8 mouse cellular contexts compared by ENCODE assay signal in genomic region chr17:13668052-13669015, GRCm38 (mm10).
A peak's percentile ranks its signal among the peaks of the same experiment; 100 is the strongest.
DNase-seq lines count a peak whose midpoint lies in the region; ATAC-seq and TF ChIP-seq lines count a peak whose summit lies in the region.

No protein-coding gene starts in this region.

- peak overlapping the region; percentile 48; the same call in 1 of the 2 replicates for H3K27ac ChIP-seq in lung, embryonic 15.5 days
- H3K27ac ChIP-seq in embryonic facial prominence, embryonic 11.5 days (replicated peaks; ENCODE audit: low read depth, low read length): peak overlapping the region; percentile 59; the same call in 1 of the 2 replicates
- peak overlapping the region; percentile 93 for H3K27ac ChIP-seq in hindbrain, embryonic 12.5 days
- H3K27ac ChIP-seq in limb, embryonic 14.5 days (replicated peaks; ENCODE audit: low read depth, low read length): no peak overlapping the region
- peak overlapping the region; percentile 62 for H3K27ac ChIP-seq in stomach, embryonic 15.5 days

- peak overlapping the region; percentile 2 for H3K4me2 ChIP-seq in lung, embryonic 15.5 days
- no peak overlapping the region for H3K4me2 ChIP-seq in embryonic facial prominence, embryonic 11.5 days (ENCODE audit: low read depth, low read length)
- peak overlapping the region; percentile 23 for H3K4me2 ChIP-seq in hindbrain, embryonic 12.5 days (replicated peaks)
- 0 out of 2 replicates have a peak overlapping the region, but pooled peaks have one; percentile 15 for H3K4me2 ChIP-seq in limb, embryonic 14.5 days (replicated peaks; ENCODE audit: low read depth, low read length, severe bottlenecking)
- peak overlapping the region; percentile 30 for H3K4me2 ChIP-seq in stomach, embryonic 15.5 days

- H3K9ac ChIP-seq in lung, embryonic 15.5 days: no peak overlapping the region
- H3K9ac ChIP-seq in embryonic facial prominence, embryonic 11.5 days (replicated peaks; ENCODE audit: low read length): 0 out of 2 replicates have a peak overlapping the region, but pooled peaks have one; percentile 23
- H3K9ac ChIP-seq in hindbrain, embryonic 12.5 days: peak overlapping the region; percentile 43
- H3K9ac ChIP-seq in limb, embryonic 14.5 days (ENCODE audit: low read depth, low read length, severe bottlenecking): no peak overlapping the region
- H3K9ac ChIP-seq in stomach, embryonic 15.5 days: no peak overlapping the region

- no peak for TF ChIP-seq POLR2A in limb, embryonic 14.5 days (IDR thresholded peaks at IDR 0.05; ENCODE audit: borderline replicate concordance, extremely low read depth, insufficient read depth, insufficient read length)

- H3K4me3 ChIP-seq in lung, embryonic 15.5 days: no peak overlapping the region
- H3K4me3 ChIP-seq in embryonic facial prominence, embryonic 11.5 days (ENCODE audit: low read depth, low read length): no peak overlapping the region
- no peak overlapping the region for H3K4me3 ChIP-seq in hindbrain, embryonic 12.5 days
- no peak overlapping the region for H3K4me3 ChIP-seq in limb, embryonic 14.5 days (replicated peaks; ENCODE audit: low read length)
- H3K4me3 ChIP-seq in stomach, embryonic 15.5 days (replicated peaks): no peak overlapping the region

- 23% methylated on average over 16 of the region's 16 CpGs for WGBS in lung, embryonic 15.5 days
- WGBS in embryonic facial prominence, embryonic 11.5 days: 7% methylated on average over 16 of the region's 16 CpGs
- WGBS in hindbrain, embryonic 12.5 days: 6% methylated on average over 16 of the region's 16 CpGs
- WGBS in limb, embryonic 14.5 days: 11% methylated on average over 16 of the region's 16 CpGs
- WGBS in stomach, embryonic 15.5 days: 13% methylated on average over 16 of the region's 16 CpGs

- H3K27me3 ChIP-seq in lung, embryonic 15.5 days: no peaks in the 10 kb centered on the region
- H3K27me3 ChIP-seq in embryonic facial prominence, embryonic 11.5 days (ENCODE audit: control insufficient read depth, insufficient read depth, low read length): no peaks in the 10 kb centered on the region
- no peaks in the 10 kb centered on the region for H3K27me3 ChIP-seq in hindbrain, embryonic 12.5 days
- no peaks in the 10 kb centered on the region for H3K27me3 ChIP-seq in limb, embryonic 14.5 days (ENCODE audit: control insufficient read depth, insufficient read depth, low read length)
- H3K27me3 ChIP-seq in stomach, embryonic 15.5 days (replicated peaks): no peaks in the 10 kb centered on the region

- ATAC-seq in lung, embryonic 15.5 days (ENCODE audit: borderline replicate concordance, extremely low read depth, low FRiP score, low TSS enrichment): peak; percentile 20; the same call in 1 of the 2 replicates
- peak; percentile 88 for ATAC-seq in embryonic facial prominence, embryonic 11.5 days (replicated peaks; ENCODE audit: insufficient number of reproducible peaks, low FRiP score, low TSS enrichment, low read depth)
- ATAC-seq in hindbrain, embryonic 12.5 days (ENCODE audit: low FRiP score): peak; percentile 90
- peak; percentile 57 for ATAC-seq in limb, embryonic 14.5 days (ENCODE audit: low FRiP score, low read depth)
- peak; percentile 62; the same call in 1 of the 2 replicates for ATAC-seq in stomach, embryonic 15.5 days (ENCODE audit: insufficient read depth, low FRiP score, low read depth)

- H3K36me3 ChIP-seq in lung, embryonic 15.5 days: no peaks in the 10 kb centered on the region
- H3K36me3 ChIP-seq in embryonic facial prominence, embryonic 11.5 days (replicated peaks; ENCODE audit: control insufficient read depth, insufficient read depth, low read depth, low read length): no peaks in the 10 kb centered on the region
- no peaks in the 10 kb centered on the region for H3K36me3 ChIP-seq in hindbrain, embryonic 12.5 days
- no peaks in the 10 kb centered on the region for H3K36me3 ChIP-seq in limb, embryonic 14.5 days (ENCODE audit: control insufficient read depth, insufficient read depth, low read length)
- H3K36me3 ChIP-seq in stomach, embryonic 15.5 days: no peaks in the 10 kb centered on the region

- H3K4me1 ChIP-seq in lung, embryonic 15.5 days: peaks cover 22% of the 10 kb centered on the region
- peaks cover 6% of the 10 kb centered on the region for H3K4me1 ChIP-seq in embryonic facial prominence, embryonic 11.5 days (ENCODE audit: control insufficient read depth, insufficient read depth, low read length)
- H3K4me1 ChIP-seq in hindbrain, embryonic 12.5 days: peaks cover 48% of the 10 kb centered on the region
- peaks cover 11% of the 10 kb centered on the region for H3K4me1 ChIP-seq in limb, embryonic 14.5 days (ENCODE audit: control insufficient read depth, insufficient read depth, low read length)
- peaks cover 12% of the 10 kb centered on the region; the same call in 1 of the 2 replicates for H3K4me1 ChIP-seq in stomach, embryonic 15.5 days

- H3K9me3 ChIP-seq in lung, embryonic 15.5 days: no peaks in the 10 kb centered on the region
- no peaks in the 10 kb centered on the region for H3K9me3 ChIP-seq in embryonic facial prominence, embryonic 11.5 days (replicated peaks; ENCODE audit: control insufficient read depth, low read length)
- H3K9me3 ChIP-seq in hindbrain, embryonic 12.5 days (replicated peaks): no peaks in the 10 kb centered on the region
- H3K9me3 ChIP-seq in limb, embryonic 14.5 days (ENCODE audit: control insufficient read depth, low read length): no peaks in the 10 kb centered on the region
- H3K9me3 ChIP-seq in stomach, embryonic 15.5 days: no peaks in the 10 kb centered on the region

- no peak for DNase-seq in lung, postnatal 36 days
- DNase-seq in embryonic facial prominence, embryonic 11.5 days (ENCODE audit: low spot score): peak; percentile 53
- no peak for DNase-seq in limb, embryonic 14.5 days (ENCODE audit: low spot score)
- DNase-seq in gastrocnemius, adult 18-20 months (ENCODE audit: low spot score): no peak
- DNase-seq in liver: no peak

Comparison
In these comparisons a context has a peak if more than half of its experiments do, and no peak if none do; other contexts are left out.
1. ATAC-seq: peak in every context shown above with its lines; median percentile 90 in hindbrain, embryonic 12.5 days; 88 in embryonic facial prominence, embryonic 11.5 days; 62 in stomach, embryonic 15.5 days; 57 in limb, embryonic 14.5 days; 20 in lung, embryonic 15.5 days.
2. H3K9ac ChIP-seq: peak in embryonic facial prominence, embryonic 11.5 days (single experiment) and hindbrain, embryonic 12.5 days (single experiment); none in lung, embryonic 15.5 days (single experiment), limb, embryonic 14.5 days (single experiment) and stomach, embryonic 15.5 days (single experiment).